Comparison of ENCODE assay signal across 10 mouse cellular contexts in the genomic region with DNA sequence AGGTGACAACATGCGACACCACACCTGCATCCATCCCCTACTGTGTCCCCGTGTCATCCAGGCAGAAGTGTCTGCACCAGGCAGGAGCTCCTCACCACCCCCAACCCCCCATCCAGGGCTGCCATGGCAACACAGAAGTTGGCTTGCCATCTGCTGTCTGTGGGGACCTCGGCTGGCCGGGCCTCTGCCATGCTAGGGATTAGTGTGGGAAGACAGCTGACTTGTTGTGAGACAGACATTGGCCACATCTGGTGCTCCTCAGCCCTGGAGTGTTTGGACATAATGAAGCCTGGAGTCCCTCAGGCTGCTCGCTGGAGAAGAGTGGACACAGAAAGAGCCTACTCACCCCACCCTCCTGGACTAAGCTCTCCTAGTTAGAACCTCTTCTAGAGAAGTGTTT. TPM values are rescaled to one million over a fixed set of nuclear protein-coding genes. Genes with fewer than 3 reads are reported as not detected.
DNase-seq lines count a peak whose midpoint lies in the region; ATAC-seq lines count a peak whose summit lies in the region.
"Had no signal": no experiment of that assay in that cellular context is flagged by ENCODE, and none has a peak within 500 bp of the region (broad histone marks: within the 10 kb centered on the region; RNA-seq: fewer than 3 reads in every experiment).

No protein-coding gene starts in this region.

- ATAC-seq in forebrain, embryonic 13.5 days, result peak; percentile 79
- peak; percentile 66 for ATAC-seq in intestine, embryonic 14.5 days (replicated peaks; ENCODE audit: low FRiP score, low TSS enrichment, low read depth)
- peak; percentile 67 for ATAC-seq in midbrain, embryonic 16.5 days

- H3K4me1 ChIP-seq in forebrain, embryonic 13.5 days, result peaks cover 40% of the 10 kb centered on the region
- peaks cover 35% of the 10 kb centered on the region for H3K4me1 ChIP-seq in intestine, embryonic 14.5 days (replicated peaks; ENCODE audit: control insufficient read depth, insufficient read depth, low read length)
- peaks cover 27% of the 10 kb centered on the region for H3K4me1 ChIP-seq in midbrain, embryonic 16.5 days (ENCODE audit: control insufficient read depth, insufficient read depth, low read length)
- H3K4me1 ChIP-seq: liver, embryonic 15.5 days had no signal

- 0 out of 2 replicates have a peak overlapping the region, but pooled peaks have one; percentile 1 for H3K4me2 ChIP-seq in forebrain, embryonic 13.5 days
- peak overlapping the region; percentile 35 for H3K4me2 ChIP-seq in intestine, embryonic 14.5 days (ENCODE audit: low read length)
- H3K4me2 ChIP-seq in midbrain, embryonic 16.5 days (ENCODE audit: low read length), result 0 out of 2 replicates have a peak overlapping the region, but pooled peaks have one; percentile 3
- H3K4me2 ChIP-seq: liver, embryonic 15.5 days had no signal

- peak overlapping the region; percentile 14; the same call in 1 of the 2 replicates for H3K9ac ChIP-seq in forebrain, embryonic 13.5 days
- H3K9ac ChIP-seq in intestine, embryonic 14.5 days (ENCODE audit: low read length), result no peak overlapping the region
- H3K9ac ChIP-seq in midbrain, embryonic 16.5 days (ENCODE audit: low read depth, low read length), result no peak overlapping the region
- H3K9ac ChIP-seq: liver, embryonic 15.5 days had no signal

- H3K27me3 ChIP-seq in forebrain, embryonic 13.5 days, result 0 out of 2 replicates have a peak, but pooled peaks cover 3% of the 10 kb centered on the region
- H3K27me3 ChIP-seq in intestine, embryonic 14.5 days (replicated peaks; ENCODE audit: control insufficient read depth, insufficient read depth, low read length), result no peaks in the 10 kb centered on the region
- H3K27me3 ChIP-seq in midbrain, embryonic 16.5 days (ENCODE audit: control insufficient read depth, insufficient read depth, low read depth, low read length), result no peaks in the 10 kb centered on the region

- H3K36me3 ChIP-seq in forebrain, embryonic 13.5 days (ENCODE audit: poor library complexity, severe bottlenecking), result no peaks in the 10 kb centered on the region
- H3K36me3 ChIP-seq in intestine, embryonic 14.5 days (ENCODE audit: control insufficient read depth, insufficient read depth, low read length), result no peaks in the 10 kb centered on the region
- H3K36me3 ChIP-seq in midbrain, embryonic 16.5 days (ENCODE audit: control insufficient read depth, insufficient read depth, low read length), result no peaks in the 10 kb centered on the region
- H3K36me3 ChIP-seq: liver, embryonic 15.5 days had no signal

- no peaks in the 10 kb centered on the region for H3K9me3 ChIP-seq in forebrain, embryonic 13.5 days (replicated peaks)
- no peaks in the 10 kb centered on the region for H3K9me3 ChIP-seq in intestine, embryonic 14.5 days (ENCODE audit: control insufficient read depth, low read length)
- no peaks in the 10 kb centered on the region for H3K9me3 ChIP-seq in midbrain, embryonic 16.5 days (replicated peaks; ENCODE audit: control insufficient read depth, low read length, poor library complexity, severe bottlenecking)
- H3K9me3 ChIP-seq: liver, embryonic 15.5 days had no signal

- H3K4me3 ChIP-seq in forebrain, embryonic 13.5 days, result no peak overlapping the region
- no peak overlapping the region for H3K4me3 ChIP-seq in intestine, embryonic 14.5 days (ENCODE audit: low read depth, low read length)
- no peak overlapping the region for H3K4me3 ChIP-seq in midbrain, embryonic 16.5 days (ENCODE audit: low read depth, low read length)
- H3K4me3 ChIP-seq: erythroblast, embryonic 14.5 days; liver, embryonic 15.5 days had no signal

- DNase-seq in layer of hippocampus, adult 11-12 months (ENCODE audit: low spot score), result peak; percentile 62
- DNase-seq in layer of hippocampus, adult 9-10 months (ENCODE audit: low spot score), result no peak
- DNase-seq in intestine, embryonic 14.5 days (ENCODE audit: low spot score), result peak; percentile 71
- no peak for DNase-seq in thymus, adult 18-20 months
- DNase-seq in adrenal gland, postnatal 10 days, result no peak
- DNase-seq in urinary bladder, postnatal 4 days (ENCODE audit: low spot score in 2 of 2), result no peak

- WGBS in forebrain, embryonic 13.5 days, result 13% methylated on average over 5 of the region's 5 CpGs
- 18% methylated on average over 5 of the region's 5 CpGs for WGBS in intestine, embryonic 14.5 days
- 4% methylated on average over 5 of the region's 5 CpGs for WGBS in midbrain, embryonic 16.5 days

- H3K27ac ChIP-seq in forebrain, embryonic 13.5 days, result peak overlapping the region; percentile 61
- H3K27ac ChIP-seq in intestine, embryonic 14.5 days (ENCODE audit: low read depth), result peak overlapping the region; percentile 75
- H3K27ac ChIP-seq in midbrain, embryonic 16.5 days (ENCODE audit: low read length), result peak overlapping the region; percentile 50
- H3K27ac ChIP-seq: liver, embryonic 15.5 days had no signal

RNA-seq across cellular contexts. Expression of gene Camk2n1, which starts 40.8 kb away (rescaled TPM):
- polyA plus RNA-seq in forebrain, embryonic 13.5 days (2015; fragmentation: Nextera tagmentation; extraction: Ambion mirVana), result 6.6 and 6.9 TPM in 2 replicates
- polyA plus RNA-seq in intestine, embryonic 14.5 days (2014; fragmentation: Nextera tagmentation; extraction: Ambion mirVana), result 5.3 and 5.9 TPM in 2 replicates
- 18.2 and 18.7 TPM in 2 replicates for polyA plus RNA-seq in midbrain, embryonic 16.5 days (2015; fragmentation: Nextera tagmentation; extraction: Ambion mirVana)
- 10 to 100 TPM; 17.3 to 22.9 TPM for total RNA-seq in adrenal gland, postnatal 10 days (2021)

Comparison
In these comparisons a context has a peak if more than half of its experiments do, and no peak if none do; other contexts are left out.
1. DNase-seq: peak in layer of hippocampus, adult 11-12 months (single experiment) and intestine, embryonic 14.5 days (single experiment); none in layer of hippocampus, adult 9-10 months (single experiment), thymus, adult 18-20 months (0 of 2), adrenal gland, postnatal 10 days (single experiment) and urinary bladder, postnatal 4 days (0 of 2).
2. Peak in every context shown above with its lines, with median percentiles within 50 percentile points of each other: ATAC-seq, H3K27ac ChIP-seq and H3K4me2 ChIP-seq.